Mouse (Mus musculus) MEL (cell line): ENCODE results near the gene Scin. TPM values are rescaled to one million over a fixed set of nuclear protein-coding genes. Genes with fewer than 3 reads are reported as not detected.

Source experiments
- DNase-seq: peaks from one replicate; pipeline ENCODE4 v3.0.0; 2011; ENCODE audit warnings: low read depth, low spot score
- H3K27ac ChIP-seq: 2 replicates; pipeline ENCODE4 v1.5.1; 2012; ENCODE audit warnings: low read depth, mild to moderate bottlenecking, control low read depth, low read length, moderate library complexity; ENCODE audit not compliant: control insufficient read depth
- H3K27me3 ChIP-seq, 2 experiments: fragments of 150-350 bp in 1 of 2; sonication (generic) in 1 of 2; 2 replicates each; pipeline ENCODE4 v1.6.1; 2012; ENCODE audit warnings: low read length in 2 of 2, mild to moderate bottlenecking in 2 of 2, improper control_type of control experiment in 1 of 2, moderate library complexity in 1 of 2; ENCODE audit not compliant: insufficient read depth in 2 of 2, control insufficient read depth in 1 of 2
- H3K36me3 ChIP-seq, 2 experiments: 2 replicates each; pipeline ENCODE4 v1.6.1; 2012 to 2014; ENCODE audit warnings: low read length in 2 of 2, improper control_type of control experiment in 1 of 2, inconsistent platforms in 1 of 2, mild to moderate bottlenecking in 1 of 2; ENCODE audit not compliant: insufficient read depth in 2 of 2, control insufficient read depth in 1 of 2
- H3K4me1 ChIP-seq, 2 experiments: fragments of 150-350 bp in 1 of 2; sonication (generic) in 1 of 2; 2 replicates each; pipeline ENCODE4 v1.6.1; 2012; ENCODE audit warnings: low read length in 2 of 2, improper control_type of control experiment in 1 of 2, mild to moderate bottlenecking in 1 of 2; ENCODE audit not compliant: insufficient read depth in 2 of 2, control insufficient read depth in 1 of 2
- H3K4me3 ChIP-seq, 2 experiments: fragments of 150-350 bp in 1 of 2; sonication (generic) in 1 of 2; 2 replicates each; pipeline ENCODE4 v1.5.1; 2012; ENCODE audit warnings: low read depth in 2 of 2, low read length in 2 of 2, mild to moderate bottlenecking in 2 of 2, moderate library complexity in 2 of 2, control low read depth in 1 of 2, improper control_type of control experiment in 1 of 2; ENCODE audit not compliant: control insufficient read depth in 1 of 2, insufficient read depth in 1 of 2
- H3K79me2 ChIP-seq: 2 replicates; pipeline ENCODE4 v1.6.1; 2012; ENCODE audit warnings: mild to moderate bottlenecking, low read length, moderate library complexity; ENCODE audit not compliant: control insufficient read depth, poor library complexity, insufficient read depth
- H3K9ac ChIP-seq: 2 replicates; pipeline ENCODE4 v1.6.1; 2012; ENCODE audit warnings: low read depth, mild to moderate bottlenecking, control low read depth, low read length, moderate library complexity; ENCODE audit not compliant: control insufficient read depth, poor library complexity, severe bottlenecking
- H3K9me3 ChIP-seq: fragments of 150-350 bp; sonication (generic); replicated peaks from 2 replicates; pipeline ENCODE4 v1.6.1; 2012; ENCODE audit warnings: mild to moderate bottlenecking, low read length, improper control_type of control experiment, moderate library complexity; ENCODE audit not compliant: insufficient read depth
- CHD1 ChIP-seq: IDR thresholded peaks from 2 replicates; pipeline ENCODE4 v1.6.1; 2012; ENCODE audit warnings: low read depth, mild to moderate bottlenecking, inconsistent platforms, low read length, improper control_type of control experiment
- CHD2 ChIP-seq: IDR thresholded peaks from 2 replicates; pipeline ENCODE4 v1.6.1; 2011; ENCODE audit warnings: low read length, improper control_type of control experiment
- CTCF ChIP-seq, 3 experiments: IDR thresholded peaks in 2 of 3; conservative IDR thresholded peaks in 1 of 3; 2 replicates each; pipeline ENCODE4 v1.5.1; 2011 to 2012; ENCODE audit warnings: low read length in 3 of 3, low read depth in 2 of 3, mild to moderate bottlenecking in 2 of 3, improper control_type of control experiment in 1 of 3, inconsistent platforms in 1 of 3, mixed read lengths in 1 of 3, moderate library complexity in 1 of 3; ENCODE audit not compliant: control insufficient read depth in 1 of 3, insufficient read depth in 1 of 3, poor library complexity in 1 of 3, severe bottlenecking in 1 of 3
- ELF1 ChIP-seq: IDR thresholded peaks from 2 replicates; pipeline ENCODE4 v1.6.1; 2014; ENCODE audit warnings: low read depth, mild to moderate bottlenecking, inconsistent platforms, low read length, improper control_type of control experiment, moderate library complexity
- EP300 ChIP-seq, 2 experiments: IDR thresholded peaks; 2 replicates each; pipeline ENCODE4 v1.6.1; 2011; ENCODE audit warnings: improper control_type of control experiment in 2 of 2, low read length in 2 of 2, low read depth in 1 of 2, mild to moderate bottlenecking in 1 of 2
- ETS1 ChIP-seq: IDR thresholded peaks from 2 replicates; pipeline ENCODE4 v1.6.1; 2012; ENCODE audit warnings: low read depth, mild to moderate bottlenecking, inconsistent platforms, low read length, improper control_type of control experiment, moderate library complexity
- GABPA ChIP-seq: IDR thresholded peaks from 2 replicates; pipeline ENCODE4 v1.6.1; 2012; ENCODE audit warnings: low read depth, mild to moderate bottlenecking, inconsistent platforms, low read length, improper control_type of control experiment, moderate library complexity
- GATA1 ChIP-seq: IDR thresholded peaks from 2 replicates; pipeline ENCODE4 v1.6.1; 2011; ENCODE audit warnings: low read depth, low read length, improper control_type of control experiment
- HCFC1 ChIP-seq: IDR thresholded peaks from 2 replicates; pipeline ENCODE4 v1.6.1; 2012; ENCODE audit warnings: low read depth, mild to moderate bottlenecking, inconsistent platforms, low read length, improper control_type of control experiment, moderate library complexity
- KAT2A ChIP-seq: conservative IDR thresholded peaks from 2 replicates; pipeline ENCODE4 v1.6.1; 2012; ENCODE audit warnings: low read depth, low read length, improper control_type of control experiment, inconsistent platforms
- MAX ChIP-seq: IDR thresholded peaks from 2 replicates; pipeline ENCODE4 v1.6.1; 2011; ENCODE audit warnings: low read length, improper control_type of control experiment
- MAZ ChIP-seq: IDR thresholded peaks from 2 replicates; pipeline ENCODE4 v1.6.1; 2012; ENCODE audit warnings: low read depth, mild to moderate bottlenecking, inconsistent platforms, low read length, improper control_type of control experiment
- NELFE ChIP-seq: IDR thresholded peaks from 2 replicates; pipeline ENCODE4 v1.6.1; 2011; ENCODE audit warnings: low read depth, low read length, improper control_type of control experiment
- POLR2AphosphoS2 ChIP-seq: IDR thresholded peaks from 2 replicates; pipeline ENCODE4 v1.6.1; 2011; ENCODE audit warnings: low read length, improper control_type of control experiment
- RAD21 ChIP-seq: IDR thresholded peaks from 2 replicates; pipeline ENCODE4 v1.6.1; 2011; ENCODE audit warnings: mild to moderate bottlenecking, low read depth, low read length, improper control_type of control experiment
- SIN3A ChIP-seq: IDR thresholded peaks from 2 replicates; pipeline ENCODE4 v1.6.1; 2012; ENCODE audit warnings: low read length, improper control_type of control experiment, inconsistent platforms
- SMC3 ChIP-seq: IDR thresholded peaks from 2 replicates; pipeline ENCODE4 v1.6.1; 2011; ENCODE audit warnings: low read depth, low read length, improper control_type of control experiment
- TBP ChIP-seq: IDR thresholded peaks from 2 replicates; pipeline ENCODE4 v1.8.0; 2011; ENCODE audit warnings: low read depth, low read length, improper control_type of control experiment
- USF1 ChIP-seq: IDR thresholded peaks from 2 replicates; pipeline ENCODE4 v1.6.1; 2014; ENCODE audit warnings: low read depth, mild to moderate bottlenecking, inconsistent platforms, low read length, improper control_type of control experiment, moderate library complexity
- ZC3H11A ChIP-seq: IDR thresholded peaks from 2 replicates; pipeline ENCODE4 v1.6.1; 2012; ENCODE audit warnings: low read depth, mild to moderate bottlenecking, inconsistent platforms, low read length, improper control_type of control experiment
- ZKSCAN1 ChIP-seq: IDR thresholded peaks from 2 replicates; pipeline ENCODE4 v1.6.1; 2012; ENCODE audit warnings: low read depth, mild to moderate bottlenecking, inconsistent platforms, low read length, improper control_type of control experiment, moderate library complexity
- polyA plus RNA-seq, 2 experiments: library from polyadenylated mRNA; stranded (reverse) in 1 of 2; unstranded in 1 of 2; fragments of >175 nt in 1 of 2; fragments of >200 nt in 1 of 2; gene quantifications; 2 replicates each; pipeline versions ENCODE4 v1.2.1 to v1.2.4; 2012; ENCODE audit warnings: low replicate concordance in 2 of 2, low read depth in 1 of 2; ENCODE audit not compliant: insufficient read length in 2 of 2, insufficient read depth in 1 of 2, missing spikeins in 1 of 2
- total RNA-seq: library from RNA; depleted of rRNA; stranded (reverse); fragments of 300-350 nt; gene quantifications from 2 replicates; pipeline ENCODE4 v1.2.3, GENCODE M21; 2012

The Scin gene
- total and polyA plus RNA-seq, 3 experiments = 0.03 to 0.04 TPM; not detected in 1

DNA sequence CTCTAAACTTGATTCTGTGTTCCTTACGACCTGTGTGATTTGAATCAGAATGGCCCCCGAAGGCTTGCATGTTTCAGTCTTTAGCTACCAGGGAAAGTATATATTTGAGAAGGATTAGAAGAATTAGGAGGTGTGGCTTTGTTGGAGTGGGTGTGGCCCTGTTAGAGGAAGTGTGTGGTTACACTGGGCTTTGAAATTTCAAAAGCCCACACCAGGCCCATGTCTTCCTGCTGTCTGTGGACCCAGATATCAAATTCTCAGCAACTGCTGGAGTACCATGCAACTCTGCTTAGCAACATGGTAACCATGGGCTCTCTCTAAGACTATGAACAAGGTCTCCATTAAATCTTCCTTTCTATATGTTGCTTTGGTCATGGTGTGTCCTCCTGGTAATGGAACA, 37.6 kb upstream of the Scin start (continued):
- TF ChIP-seq ELF1 (no peak), GABPA (no peak), CHD1 (no peak), POLR2AphosphoS2 (no peak), EP300 (IDR thresholded peaks at IDR 0.05; ENCODE audit: low read depth in 1 of 2, low read length in 2 of 2) (peak; percentile 7 to 37; a peak in 3 of 4 replicates), TBP (no peak), GATA1 (no peak; the same call in 1 of the 2 replicates), CHD2 (no peak), ZC3H11A (no peak), USF1 (no peak), NELFE (peak; percentile 24; the same call in 1 of the 2 replicates), HCFC1 (no peak), MAZ (no peak), KAT2A (no peak)

DNA sequence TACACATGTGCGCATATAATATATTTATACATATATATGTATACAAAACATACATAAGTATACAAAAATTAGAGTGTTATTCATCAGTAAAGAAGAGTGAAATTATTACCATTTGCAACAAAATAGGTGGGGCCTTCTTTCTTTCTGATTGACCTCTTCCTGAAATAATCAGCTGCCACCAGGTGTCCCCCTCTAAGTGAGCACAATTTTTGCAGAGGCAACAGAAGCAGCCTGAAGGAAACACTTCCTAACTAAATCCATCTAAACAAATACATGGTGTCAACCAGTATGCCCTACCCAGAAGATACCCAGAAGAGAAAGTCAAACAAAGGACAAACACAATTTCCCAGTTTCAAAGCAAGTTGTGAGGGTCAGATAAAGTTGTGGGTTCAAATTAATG, 35.6 kb upstream of the Scin start:
- Histone ChIP-seq H3K4me1 (peaks cover 2 to 12% of the 10 kb centered on the region in 2 experiments), H3K27ac (no peak overlapping the region), H3K4me3 (no peak overlapping the region), H3K36me3 (peaks cover 0 to 12% of the 10 kb centered on the region in 2 experiments; a peak in 2 of 4 replicates), H3K9me3 (no peaks in the 10 kb centered on the region), H3K27me3 (no peaks in the 10 kb centered on the region), H3K79me2 (no peaks in the 10 kb centered on the region), H3K9ac (no peak overlapping the region)
- peak; percentile 33 for DNase-seq
- TF ChIP-seq ZKSCAN1 = no peak
- TF ChIP-seq HCFC1 = no peak
- peak; percentile 51 for TF ChIP-seq SMC3
- no peak for TF ChIP-seq ETS1
- no peak for TF ChIP-seq GABPA
- TF ChIP-seq EP300 (IDR thresholded peaks at IDR 0.05; ENCODE audit: low read depth in 1 of 2, low read length in 2 of 2) = peak in 1 of 2 experiments; percentile 48; a peak in 1 of 4 replicates
- no peak for TF ChIP-seq MAX
- peak in 2 of 3 experiments; percentile 10 to 39; a peak in 2 of 6 replicates for TF ChIP-seq CTCF (IDR thresholded peaks at IDR 0.05 in 2 of 3, conservative IDR thresholded peaks at IDR 0.05 in 1 of 3; ENCODE audit: control insufficient read depth in 1 of 3, insufficient read depth in 1 of 3, low read depth in 2 of 3, low read length in 3 of 3, poor library complexity in 1 of 3, severe bottlenecking in 1 of 3)

DNA sequence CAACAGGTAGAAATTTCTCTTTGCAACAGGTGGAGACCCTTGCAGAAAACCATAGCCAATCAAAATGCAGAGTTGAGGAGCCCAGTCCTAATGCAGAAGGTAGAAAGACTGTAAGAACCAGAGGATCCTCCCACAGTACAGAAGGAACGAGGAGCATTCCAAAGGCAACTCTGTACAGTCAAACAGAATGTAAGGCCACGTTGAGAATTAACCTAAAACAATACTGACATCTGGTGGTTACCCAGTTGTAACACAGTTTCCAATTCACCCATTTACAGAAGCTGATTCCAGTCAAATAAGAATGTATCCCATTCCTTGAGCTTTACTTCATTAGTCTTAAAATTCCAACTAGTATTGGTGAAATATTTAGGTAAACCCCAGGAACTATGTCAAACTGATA, 30.6 kb upstream of the Scin start:
- Histone ChIP-seq H3K79me2 (no peaks in the 10 kb centered on the region), H3K36me3 (peaks cover 0 to 4% of the 10 kb centered on the region in 2 experiments; a peak in 2 of 4 replicates), H3K27me3 (no peaks in the 10 kb centered on the region), H3K9me3 (no peaks in the 10 kb centered on the region), H3K4me3 (no peak overlapping the region), H3K27ac (no peak overlapping the region), H3K9ac (no peak overlapping the region), H3K4me1 (peaks cover 0 to 2% of the 10 kb centered on the region in 2 experiments; a peak in 1 of 4 replicates)
- peak; percentile 39; the same call in 1 of the 2 replicates for TF ChIP-seq SIN3A
- TF ChIP-seq CTCF (IDR thresholded peaks at IDR 0.05 in 2 of 3, conservative IDR thresholded peaks at IDR 0.05 in 1 of 3; ENCODE audit: control insufficient read depth in 1 of 3, insufficient read depth in 1 of 3, low read depth in 2 of 3, low read length in 3 of 3, poor library complexity in 1 of 3, severe bottlenecking in 1 of 3) = peak in 2 of 3 experiments; percentile 64 to 92; a peak in 4 of 6 replicates
- TF ChIP-seq ZC3H11A = peak; percentile 99
- TF ChIP-seq KAT2A = no peak
- TF ChIP-seq RAD21 = peak; percentile 97
- peak; percentile 99 for TF ChIP-seq SMC3
- TF ChIP-seq MAZ = no peak
- DNase-seq = peak; percentile 65
